Mouse (Mus musculus) forebrain, embryonic 10.5 days (tissue): ENCODE data around the gene Sprtn. TPM values are rescaled to one million over a fixed set of nuclear protein-coding genes. Genes with fewer than 3 reads are reported as not detected.

Experiments used
- DNase-seq: peaks from one replicate; pipeline ENCODE4 v3.0.0-alpha.2; 2017; ENCODE audit warnings: low spot score; ENCODE audit errors: extremely low spot score
- H3K27ac ChIP-seq: fragments of 300-500 bp; sonication (generic); 2 replicates; pipeline ENCODE4 v1.5.1; 2016; ENCODE audit warnings: mild to moderate bottlenecking
- H3K27me3 ChIP-seq: fragments of 300-500 bp; sonication (generic); 2 replicates; pipeline ENCODE4 v1.6.1; 2016; ENCODE audit warnings: mild to moderate bottlenecking; ENCODE audit not compliant: poor library complexity, severe bottlenecking
- H3K36me3 ChIP-seq: fragments of 300-500 bp; sonication (generic); replicated peaks from 2 replicates; pipeline ENCODE4 v1.6.1; 2016; ENCODE audit warnings: mild to moderate bottlenecking, moderate library complexity
- H3K4me1 ChIP-seq: fragments of 300-500 bp; sonication (generic); 2 replicates; pipeline ENCODE4 v1.6.1; 2016
- H3K4me3 ChIP-seq: fragments of 300-500 bp; sonication (generic); 2 replicates; pipeline ENCODE4 v1.5.1; 2016; ENCODE audit warnings: mild to moderate bottlenecking, moderate library complexity
- H3K9me3 ChIP-seq: fragments of 300-500 bp; sonication (generic); 2 replicates; pipeline ENCODE4 v1.6.1; 2016; ENCODE audit warnings: mild to moderate bottlenecking, moderate library complexity
- WGBS: fragments of 180-500 bp; shearing (Covaris S2); methylation state at CpG from one replicate; pipeline ENCODE4 v1.1.7; 2016; 5-methylcytosine and 5-hydroxymethylcytosine counted together
- polyA plus RNA-seq: library from polyadenylated mRNA; unstranded; fragments of >200 nt; fragmentation: Nextera tagmentation; extraction: Ambion mirVana; gene quantifications from 2 replicates; pipeline ENCODE4 v1.2.1, GENCODE M21; 2016

Gene Sprtn
- polyA plus RNA-seq, 1 experiment from 2014 or later = 8.8 TPM

GRCm38 (mm10) chr8:124911938-124912872 is 14.5 kb downstream of the Sprtn start:
- Histone ChIP-seq H3K27me3 (no peaks in the 10 kb centered on the region), H3K36me3 (peaks cover 93% of the 10 kb centered on the region), H3K27ac (no peak overlapping the region), H3K4me3 (no peak overlapping the region), H3K9me3 (no peaks in the 10 kb centered on the region), H3K4me1 (peaks cover 6% of the 10 kb centered on the region; the same call in 1 of the 2 replicates)
- 83% methylated on average over 17 of the region's 17 CpGs for WGBS
- DNase-seq = no peak

GRCm38 (mm10) chr8:124914061-124914460 is 16.4 kb downstream of the Sprtn start:
- H3K27ac ChIP-seq = no peak overlapping the region
- peaks cover 13% of the 10 kb centered on the region; the same call in 1 of the 2 replicates for H3K4me1 ChIP-seq
- H3K27me3 ChIP-seq = no peaks in the 10 kb centered on the region
- no peaks in the 10 kb centered on the region for H3K9me3 ChIP-seq
- no peak for DNase-seq
- H3K4me3 ChIP-seq = no peak overlapping the region
- peaks cover 74% of the 10 kb centered on the region for H3K36me3 ChIP-seq
- WGBS = 97% methylated on average over 5 of the region's 5 CpGs

DNA sequence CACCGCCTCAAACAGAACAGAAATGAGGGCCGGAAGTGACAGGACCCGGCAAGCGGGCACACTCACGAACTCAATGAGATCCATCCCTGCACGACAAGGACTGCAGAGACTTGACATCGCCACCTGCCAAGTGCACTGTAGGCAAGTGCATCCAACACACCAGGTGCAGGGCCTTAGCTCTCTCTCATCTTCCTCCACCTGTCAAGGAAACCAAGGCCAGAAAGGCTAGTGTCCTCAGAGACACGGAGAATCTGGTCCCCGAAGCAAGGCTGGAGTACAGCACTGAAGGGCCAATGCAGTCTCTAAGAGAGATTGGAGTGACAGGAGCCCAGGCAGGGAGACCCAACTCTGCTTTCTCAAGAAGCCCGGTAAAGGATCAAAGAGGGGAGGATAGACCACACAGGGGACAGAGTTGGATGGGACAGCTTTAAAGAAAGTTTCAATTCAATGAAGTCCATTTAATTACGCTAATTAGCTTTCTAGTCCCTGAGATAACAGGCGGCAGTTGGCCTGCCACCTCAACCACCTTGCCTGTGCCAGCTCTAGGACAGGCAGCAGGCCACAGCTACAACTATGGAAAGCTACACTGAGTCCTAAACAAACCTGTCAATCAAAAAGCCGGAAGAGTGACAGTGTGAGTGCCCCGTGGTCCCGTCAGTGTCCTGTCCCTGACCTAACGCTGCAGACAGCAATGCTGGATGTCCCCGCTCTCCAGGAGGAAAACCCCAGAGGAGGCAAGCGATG is 20.2 kb downstream of the Sprtn start:
- Histone ChIP-seq H3K9me3 (no peaks in the 10 kb centered on the region), H3K36me3 (peaks cover 36% of the 10 kb centered on the region), H3K4me3 (no peak overlapping the region), H3K27me3 (no peaks in the 10 kb centered on the region), H3K27ac (no peak overlapping the region), H3K4me1 (peaks cover 7% of the 10 kb centered on the region; the same call in 1 of the 2 replicates)
- 86% methylated on average over 18 of the region's 18 CpGs for WGBS
- no peak for DNase-seq

DNA sequence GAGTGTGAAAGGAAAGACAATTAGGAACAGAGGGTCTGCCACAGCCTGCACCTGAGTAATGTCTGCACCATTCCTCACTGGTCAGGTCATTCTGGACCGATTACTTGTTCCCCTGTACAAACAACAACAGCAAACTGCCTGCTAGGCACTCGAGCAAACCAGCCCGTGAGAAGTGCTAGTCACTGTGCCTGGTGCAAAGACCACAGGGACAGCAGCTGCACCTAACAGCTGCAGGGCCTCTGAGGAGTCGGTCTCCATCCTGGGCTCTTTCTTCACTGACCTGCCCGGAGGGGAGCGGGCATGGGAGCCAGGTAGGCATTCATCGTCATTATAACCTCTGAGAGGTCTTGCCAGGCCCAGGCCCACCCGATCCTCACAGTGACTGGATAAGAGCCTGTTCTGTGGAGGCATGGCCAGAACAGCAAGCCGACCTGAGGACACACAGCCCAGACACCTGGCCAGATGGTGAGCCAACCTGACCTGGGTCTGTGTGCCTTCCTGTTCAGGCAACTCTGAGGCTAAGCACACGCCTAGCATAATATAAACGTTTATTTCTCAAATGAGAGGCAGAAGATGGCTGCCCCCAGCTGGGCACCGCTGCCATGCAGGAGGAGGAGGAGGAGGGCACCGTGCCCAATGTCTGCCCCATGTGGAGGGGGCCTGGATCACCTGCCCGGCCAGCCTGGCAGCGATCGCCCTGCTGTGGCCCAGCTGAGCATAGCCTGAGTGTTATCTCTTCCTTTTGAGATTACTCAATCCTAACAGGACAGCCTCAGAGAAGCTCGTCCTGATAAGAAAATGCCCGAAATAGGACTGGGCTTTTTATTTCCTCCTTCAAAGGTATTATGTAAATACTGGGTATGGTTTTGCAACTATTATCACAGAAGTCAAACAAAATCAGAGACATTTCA is 23.9 kb downstream of the Sprtn start:
- no peaks in the 10 kb centered on the region for H3K27me3 ChIP-seq
- no peak overlapping the region for H3K27ac ChIP-seq
- H3K4me3 ChIP-seq = no peak overlapping the region
- peaks cover 29% of the 10 kb centered on the region for H3K36me3 ChIP-seq
- 93% methylated on average over 18 of the region's 18 CpGs for WGBS
- no peak for DNase-seq
- H3K4me1 ChIP-seq = peaks cover 7% of the 10 kb centered on the region; the same call in 1 of the 2 replicates
- no peaks in the 10 kb centered on the region for H3K9me3 ChIP-seq

- DNase-seq = no peak
- Histone ChIP-seq H3K27me3 (no peaks in the 10 kb centered on the region), H3K9me3 (no peaks in the 10 kb centered on the region), H3K36me3 (peaks cover 38% of the 10 kb centered on the region), H3K27ac (no peak overlapping the region), H3K4me1 (peaks cover 7% of the 10 kb centered on the region; the same call in 1 of the 2 replicates), H3K4me3 (no peak overlapping the region)
- 91% methylated on average over 11 of the region's 11 CpGs for WGBS
Observed at GRCm38 (mm10) chr8:124922490-124923089, 24.9 kb downstream of the Sprtn start.

- WGBS = 92% methylated on average over 15 of the region's 15 CpGs
- peaks cover 49% of the 10 kb centered on the region for H3K36me3 ChIP-seq
- H3K27ac ChIP-seq = no peak overlapping the region
- H3K9me3 ChIP-seq = no peaks in the 10 kb centered on the region
- H3K4me1 ChIP-seq = no peaks in the 10 kb centered on the region
- no peak for DNase-seq
- no peaks in the 10 kb centered on the region for H3K27me3 ChIP-seq
- H3K4me3 ChIP-seq = no peak overlapping the region
Observed at GRCm38 (mm10) chr8:124923971-124924652, 26.4 kb downstream of the Sprtn start.

GRCm38 (mm10) chr8:124925544-124926266 is 28.0 kb downstream of the Sprtn start:
- no peak overlapping the region for H3K4me3 ChIP-seq
- no peaks in the 10 kb centered on the region for H3K9me3 ChIP-seq
- DNase-seq = no peak
- H3K36me3 ChIP-seq = peaks cover 57% of the 10 kb centered on the region
- WGBS = 89% methylated on average over 14 of the region's 14 CpGs
- H3K4me1 ChIP-seq = no peaks in the 10 kb centered on the region
- H3K27me3 ChIP-seq = no peaks in the 10 kb centered on the region
- H3K27ac ChIP-seq = no peak overlapping the region

- no peak overlapping the region for H3K4me3 ChIP-seq
- no peaks in the 10 kb centered on the region for H3K27me3 ChIP-seq
- H3K27ac ChIP-seq = no peak overlapping the region
- peaks cover 4% of the 10 kb centered on the region; the same call in 1 of the 2 replicates for H3K9me3 ChIP-seq
- no peaks in the 10 kb centered on the region for H3K4me1 ChIP-seq
- WGBS = 88% methylated on average over 10 of the region's 10 CpGs
- peaks cover 62% of the 10 kb centered on the region for H3K36me3 ChIP-seq
- DNase-seq = no peak
Observed at GRCm38 (mm10) chr8:124926351-124926771, 28.7 kb downstream of the Sprtn start.

DNA sequence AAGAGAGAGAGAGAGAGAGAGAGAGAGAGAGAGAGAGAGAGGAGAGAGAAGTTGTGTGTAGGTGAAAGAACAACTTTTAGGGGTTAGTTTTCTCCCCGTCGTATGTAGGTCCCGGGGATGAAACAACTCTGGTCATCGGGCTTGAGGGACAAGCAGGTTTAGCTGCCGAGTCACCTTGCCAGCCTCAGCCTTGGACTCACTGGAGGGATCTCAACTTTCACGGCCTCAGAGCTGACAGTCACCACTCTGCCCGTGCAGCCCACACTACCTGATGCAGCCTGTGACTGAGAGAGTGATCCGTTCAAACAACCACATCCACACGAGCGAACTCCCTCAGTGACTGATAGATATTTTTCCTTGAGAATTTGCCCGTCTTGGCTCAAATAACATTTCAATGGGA is 31.3 kb downstream of the Sprtn start:
- Histone ChIP-seq H3K4me3 (no peak overlapping the region), H3K27me3 (no peaks in the 10 kb centered on the region), H3K36me3 (peaks cover 62% of the 10 kb centered on the region), H3K27ac (no peak overlapping the region), H3K9me3 (peaks cover 5% of the 10 kb centered on the region; the same call in 1 of the 2 replicates), H3K4me1 (no peaks in the 10 kb centered on the region)
- no peak for DNase-seq
- WGBS = 95% methylated on average over 11 of the region's 11 CpGs

- peaks cover 5% of the 10 kb centered on the region; the same call in 1 of the 2 replicates for H3K9me3 ChIP-seq
- no peaks in the 10 kb centered on the region for H3K27me3 ChIP-seq
- H3K36me3 ChIP-seq = peaks cover 54% of the 10 kb centered on the region
- H3K4me1 ChIP-seq = no peaks in the 10 kb centered on the region
- no peak overlapping the region for H3K27ac ChIP-seq
- no peak overlapping the region for H3K4me3 ChIP-seq
- 96% methylated on average over 13 of the region's 13 CpGs for WGBS
- no peak for DNase-seq
Observed at GRCm38 (mm10) chr8:124930086-124930485, 32.4 kb downstream of the Sprtn start.

DNA sequence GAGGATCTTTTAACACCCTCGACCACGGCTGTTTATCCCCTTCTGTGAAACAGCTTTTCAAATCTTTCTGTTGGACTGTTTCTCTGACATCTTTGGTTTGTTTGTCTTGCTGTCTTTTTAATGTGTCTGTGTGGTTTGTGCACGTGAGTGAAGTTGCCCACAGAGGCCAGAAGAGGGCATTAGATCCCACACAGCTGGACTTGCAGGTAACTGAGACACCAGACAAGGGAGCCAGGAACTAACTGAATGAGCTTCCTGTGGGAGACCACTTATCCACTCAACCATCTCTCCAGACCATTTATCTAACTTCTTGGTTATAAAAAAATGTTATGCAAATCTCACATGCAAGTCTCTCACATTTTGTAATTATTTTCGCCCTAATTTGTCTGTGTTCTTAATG is 33.0 kb downstream of the Sprtn start:
- 90% methylated on average over 4 of the region's 4 CpGs for WGBS
- DNase-seq = no peak
- H3K9me3 ChIP-seq = peaks cover 5% of the 10 kb centered on the region; the same call in 1 of the 2 replicates

More for the DNA sequence above, 33.0 kb downstream of the Sprtn start:
- H3K27ac ChIP-seq = no peak overlapping the region
- H3K36me3 ChIP-seq = peaks cover 50% of the 10 kb centered on the region
- H3K4me1 ChIP-seq = no peaks in the 10 kb centered on the region
- no peaks in the 10 kb centered on the region for H3K27me3 ChIP-seq
- H3K4me3 ChIP-seq = no peak overlapping the region
